Mouse (Mus musculus): Measurements from ENCODE around the gene Usp11. TPM values are rescaled to one million over a fixed set of nuclear protein-coding genes. Genes with fewer than 3 reads are reported as not detected.

Gene Usp11
- polyA plus RNA-seq, 1 experiment: 9.3 TPM

DNA sequence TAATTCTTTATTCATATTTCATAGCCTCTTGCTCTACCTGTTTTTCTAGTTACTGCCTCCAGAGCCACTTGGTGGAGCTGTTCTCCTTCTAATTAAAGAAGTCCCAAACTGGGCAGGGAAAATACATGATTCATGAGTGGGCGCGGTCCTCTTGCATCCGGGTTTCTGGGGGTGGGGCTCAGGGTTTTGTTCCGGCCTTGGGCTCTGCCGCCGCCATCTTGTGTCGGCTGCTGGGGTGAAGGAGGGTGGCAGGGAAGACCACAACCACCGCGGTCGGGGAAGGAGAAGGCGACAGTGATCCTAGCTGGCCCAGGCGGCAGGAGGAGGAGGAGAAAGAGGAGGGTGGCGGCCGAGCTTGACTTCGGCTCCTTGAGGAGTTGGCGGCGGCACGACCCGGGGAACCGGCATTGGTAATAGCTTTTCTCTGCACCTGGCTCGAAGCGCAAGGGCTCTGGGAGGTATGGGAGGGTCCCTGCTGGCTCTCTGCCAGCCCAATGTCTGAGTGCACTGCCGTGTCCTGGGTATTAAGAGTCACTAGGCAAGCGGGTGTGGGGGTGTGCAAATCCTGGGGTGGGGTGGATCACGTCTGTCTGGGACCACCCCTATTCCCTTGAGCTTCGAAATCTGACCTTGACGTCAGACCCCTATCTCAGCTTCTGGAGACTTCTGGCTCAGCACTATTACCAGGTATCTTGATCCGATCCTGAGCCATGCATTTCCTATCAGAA, 40.8 kb upstream of the Usp11 start:
- H3K79me3 ChIP-seq (ENCODE audit: low read depth): peaks cover 40% of the 10 kb centered on the region
- H3K4me3 ChIP-seq (ENCODE audit: insufficient read depth, poor library complexity, severe bottlenecking): peak overlapping the region; percentile 69
- TF ChIP-seq USF1 (IDR thresholded peaks at IDR 0.05; ENCODE audit: low read depth): no peak
- no peak for TF ChIP-seq CEBPB (IDR thresholded peaks at IDR 0.05; ENCODE audit: low read depth)
- TF ChIP-seq CTCF (IDR thresholded peaks at IDR 0.05; ENCODE audit: control insufficient read depth, insufficient read depth, insufficient read length): no peak
- TF ChIP-seq MAX (IDR thresholded peaks at IDR 0.05): no peak
- no peak for TF ChIP-seq MYOD1 (IDR thresholded peaks at IDR 0.05; ENCODE audit: control insufficient read depth, insufficient read length, low read depth)
- no peak for TF ChIP-seq FOSL1 (IDR thresholded peaks at IDR 0.05; ENCODE audit: insufficient read depth, low read length, poor library complexity, severe bottlenecking)
- no peak for TF ChIP-seq MYOG (IDR thresholded peaks at IDR 0.05; ENCODE audit: control insufficient read depth, extremely low read depth, insufficient read length)
- peaks cover 27% of the 10 kb centered on the region for H3K36me3 ChIP-seq (ENCODE audit: control insufficient read depth, insufficient read depth)
- peak overlapping the region; percentile 56 for H3ac ChIP-seq (ENCODE audit: control insufficient read depth, insufficient read length, low read depth)
- peaks cover 58% of the 10 kb centered on the region for H3K79me2 ChIP-seq (ENCODE audit: control insufficient read depth, insufficient read depth)
- H3K27me3 ChIP-seq (ENCODE audit: control insufficient read depth, insufficient read depth, insufficient read length): no peaks in the 10 kb centered on the region

DNA sequence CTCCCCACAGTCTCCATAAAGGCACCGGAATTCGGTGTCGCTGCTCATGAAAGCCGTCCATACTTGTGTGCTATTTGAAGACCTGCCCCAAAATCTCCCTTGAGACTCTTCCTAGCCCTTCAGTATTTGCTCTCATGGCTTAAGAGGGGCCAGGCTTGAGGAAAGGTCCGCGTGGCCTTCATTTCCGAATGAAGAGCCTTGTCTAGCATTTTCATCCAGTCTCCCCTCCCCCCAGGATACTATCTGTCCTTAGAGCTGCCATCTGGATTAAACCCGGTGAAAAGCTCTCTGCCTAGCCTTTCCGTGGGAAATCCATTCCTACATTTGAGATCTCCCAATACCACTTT, 40.3 kb upstream of the Usp11 start:
- peaks cover 40% of the 10 kb centered on the region for H3K79me3 ChIP-seq (ENCODE audit: low read depth)
- peaks cover 32% of the 10 kb centered on the region for H3K36me3 ChIP-seq (ENCODE audit: control insufficient read depth, insufficient read depth)
- H3K4me3 ChIP-seq (ENCODE audit: insufficient read depth, poor library complexity, severe bottlenecking): peak overlapping the region; percentile 69
- TF ChIP-seq CEBPB (IDR thresholded peaks at IDR 0.05; ENCODE audit: low read depth) (no peak), MAX (IDR thresholded peaks at IDR 0.05) (no peak), MYOG (IDR thresholded peaks at IDR 0.05; ENCODE audit: control insufficient read depth, extremely low read depth, insufficient read length) (no peak), FOSL1 (IDR thresholded peaks at IDR 0.05; ENCODE audit: insufficient read depth, low read length, poor library complexity, severe bottlenecking) (no peak), CTCF (IDR thresholded peaks at IDR 0.05; ENCODE audit: control insufficient read depth, insufficient read depth, insufficient read length) (no peak), USF1 (IDR thresholded peaks at IDR 0.05; ENCODE audit: low read depth) (no peak), MYOD1 (IDR thresholded peaks at IDR 0.05; ENCODE audit: control insufficient read depth, insufficient read length, low read depth) (no peak)
- no peaks in the 10 kb centered on the region for H3K27me3 ChIP-seq (ENCODE audit: control insufficient read depth, insufficient read depth, insufficient read length)
- peaks cover 62% of the 10 kb centered on the region for H3K79me2 ChIP-seq (ENCODE audit: control insufficient read depth, insufficient read depth)
- peak overlapping the region; percentile 56 for H3ac ChIP-seq (ENCODE audit: control insufficient read depth, insufficient read length, low read depth)

DNA sequence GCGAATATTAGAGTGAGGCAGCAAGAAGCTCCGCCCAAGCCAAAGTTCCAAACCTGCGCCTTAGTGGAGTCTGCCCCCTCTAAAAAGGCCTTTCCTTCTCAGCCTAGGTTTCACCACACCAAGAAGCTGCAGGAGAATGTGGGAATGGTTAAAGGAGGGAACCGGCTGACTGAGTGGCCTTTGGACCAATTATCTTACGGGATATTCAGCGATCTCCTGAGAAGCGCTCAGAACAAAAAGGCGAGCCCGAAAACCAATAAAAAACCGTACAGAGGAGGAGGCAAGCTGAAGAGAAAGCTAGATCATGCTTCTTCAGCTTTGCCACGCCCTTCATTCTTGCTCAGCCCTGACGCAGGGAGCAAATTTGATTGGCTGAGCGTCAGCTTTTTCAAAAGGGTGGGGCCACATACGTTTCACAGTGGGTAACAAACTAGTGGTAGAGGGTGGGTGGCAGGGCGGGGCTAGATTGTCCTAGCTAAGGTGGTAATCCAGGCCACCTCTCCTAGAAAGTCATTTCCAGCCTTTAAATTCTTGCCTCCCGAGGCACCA, 16.1 kb upstream of the Usp11 start, which contains the start of gene Cdk16:
Gene Cdk16 (plus strand): TSS at position 436 of the 549 bp plus-strand sequence.
- Histone ChIP-seq H3K79me2 (ENCODE audit: control insufficient read depth, insufficient read depth) (peaks cover 42% of the 10 kb centered on the region), H3K36me3 (ENCODE audit: control insufficient read depth, insufficient read depth) (peaks cover 20% of the 10 kb centered on the region), H3K79me3 (ENCODE audit: low read depth) (peaks cover 36% of the 10 kb centered on the region), H3ac (ENCODE audit: control insufficient read depth, insufficient read length, low read depth) (peak within 1 kb of the TSS; percentile 87), H3K27me3 (ENCODE audit: control insufficient read depth, insufficient read depth, insufficient read length) (no peaks in the 10 kb centered on the region), H3K4me3 (ENCODE audit: insufficient read depth, poor library complexity, severe bottlenecking) (peak within 1 kb of the TSS; percentile 46)
- TF ChIP-seq CEBPB (IDR thresholded peaks at IDR 0.05; ENCODE audit: low read depth) (no peak), USF1 (IDR thresholded peaks at IDR 0.05; ENCODE audit: low read depth) (no peak), MYOG (IDR thresholded peaks at IDR 0.05; ENCODE audit: control insufficient read depth, extremely low read depth, insufficient read length) (no peak), MYOD1 (IDR thresholded peaks at IDR 0.05; ENCODE audit: control insufficient read depth, insufficient read length, low read depth) (no peak), MAX (IDR thresholded peaks at IDR 0.05) (no peak), FOSL1 (IDR thresholded peaks at IDR 0.05; ENCODE audit: insufficient read depth, low read length, poor library complexity, severe bottlenecking) (no peak)

DNA sequence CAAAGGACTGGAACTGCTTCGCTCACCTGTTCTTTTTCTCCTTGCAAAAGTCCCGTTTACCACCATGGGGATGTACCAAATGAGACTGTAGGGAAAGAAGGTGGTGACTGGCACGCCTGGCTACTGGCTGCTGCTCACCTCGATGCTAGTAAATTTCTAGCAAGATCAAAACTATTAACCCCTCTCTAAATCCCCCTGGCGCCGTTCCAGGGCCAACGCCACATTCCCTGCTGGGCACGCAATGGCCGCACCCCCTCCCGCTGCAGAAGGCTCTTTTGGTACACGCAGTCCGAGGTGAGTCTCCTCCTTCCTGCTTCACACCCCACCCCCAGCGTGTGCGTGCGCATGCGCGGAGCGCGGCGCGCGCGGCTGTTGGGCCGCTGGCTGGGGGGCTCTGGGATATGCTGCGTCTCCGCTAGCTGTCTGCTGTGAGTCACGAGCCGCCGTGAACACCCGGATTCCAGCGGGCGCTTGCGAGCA, 15.6 kb upstream of the Usp11 start:
- Histone ChIP-seq H3K79me3 (ENCODE audit: low read depth) (peaks cover 38% of the 10 kb centered on the region), H3K4me3 (ENCODE audit: insufficient read depth, poor library complexity, severe bottlenecking) (peak overlapping the region; percentile 46), H3ac (ENCODE audit: control insufficient read depth, insufficient read length, low read depth) (peak overlapping the region; percentile 87), H3K36me3 (ENCODE audit: control insufficient read depth, insufficient read depth) (peaks cover 19% of the 10 kb centered on the region), H3K79me2 (ENCODE audit: control insufficient read depth, insufficient read depth) (peaks cover 47% of the 10 kb centered on the region), H3K27me3 (ENCODE audit: control insufficient read depth, insufficient read depth, insufficient read length) (no peaks in the 10 kb centered on the region)
- no peak for TF ChIP-seq CTCF (IDR thresholded peaks at IDR 0.05; ENCODE audit: control insufficient read depth, insufficient read depth, insufficient read length)
- no peak for TF ChIP-seq CEBPB (IDR thresholded peaks at IDR 0.05; ENCODE audit: low read depth)
- TF ChIP-seq USF1 (IDR thresholded peaks at IDR 0.05; ENCODE audit: low read depth): no peak
- no peak for TF ChIP-seq MAX (IDR thresholded peaks at IDR 0.05)
- TF ChIP-seq FOSL1 (IDR thresholded peaks at IDR 0.05; ENCODE audit: insufficient read depth, low read length, poor library complexity, severe bottlenecking): no peak
- no peak for TF ChIP-seq MYOD1 (IDR thresholded peaks at IDR 0.05; ENCODE audit: control insufficient read depth, insufficient read length, low read depth)
- no peak for TF ChIP-seq MYOG (IDR thresholded peaks at IDR 0.05; ENCODE audit: control insufficient read depth, extremely low read depth, insufficient read length)

DNA sequence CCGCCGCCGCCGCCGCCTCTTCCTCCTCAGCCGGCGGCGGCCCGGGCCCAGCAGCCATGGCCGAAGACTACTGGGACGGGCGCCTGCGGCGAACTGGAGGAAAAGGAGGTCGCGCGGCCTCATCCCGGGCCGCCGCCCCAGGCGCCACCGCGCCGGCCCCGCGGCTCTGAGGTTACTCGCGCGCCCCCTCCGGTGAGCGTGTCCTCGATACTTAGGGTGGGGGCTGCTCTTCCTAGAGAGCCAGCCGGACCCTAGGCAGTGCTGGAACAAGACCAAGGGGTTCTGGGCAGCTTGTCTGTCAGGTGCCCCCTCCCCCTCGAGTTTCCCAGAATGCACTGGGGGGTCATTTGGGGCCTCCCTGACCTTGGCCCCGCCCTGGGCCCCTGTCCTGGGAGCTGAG, 15.1 kb upstream of the Usp11 start:
- peaks cover 38% of the 10 kb centered on the region for H3K79me3 ChIP-seq (ENCODE audit: low read depth)
- H3K36me3 ChIP-seq (ENCODE audit: control insufficient read depth, insufficient read depth): peaks cover 22% of the 10 kb centered on the region
- H3ac ChIP-seq (ENCODE audit: control insufficient read depth, insufficient read length, low read depth): peak overlapping the region; percentile 87
- peak overlapping the region; percentile 46 for H3K4me3 ChIP-seq (ENCODE audit: insufficient read depth, poor library complexity, severe bottlenecking)
- TF ChIP-seq CTCF (IDR thresholded peaks at IDR 0.05; ENCODE audit: control insufficient read depth, insufficient read depth, insufficient read length) (no peak), CEBPB (IDR thresholded peaks at IDR 0.05; ENCODE audit: low read depth) (no peak), MYOG (IDR thresholded peaks at IDR 0.05; ENCODE audit: control insufficient read depth, extremely low read depth, insufficient read length) (no peak), MYOD1 (IDR thresholded peaks at IDR 0.05; ENCODE audit: control insufficient read depth, insufficient read length, low read depth) (no peak), USF1 (IDR thresholded peaks at IDR 0.05; ENCODE audit: low read depth) (no peak), FOSL1 (IDR thresholded peaks at IDR 0.05; ENCODE audit: insufficient read depth, low read length, poor library complexity, severe bottlenecking) (no peak), MAX (IDR thresholded peaks at IDR 0.05) (no peak)
- no peaks in the 10 kb centered on the region for H3K27me3 ChIP-seq (ENCODE audit: control insufficient read depth, insufficient read depth, insufficient read length)
- peaks cover 49% of the 10 kb centered on the region for H3K79me2 ChIP-seq (ENCODE audit: control insufficient read depth, insufficient read depth)

Measured in C2C12 (cell line).